Mouse (Mus musculus) ES-CJ7 (cell line): ENCODE data around the gene Pald1.

Source experiments
- DNase-seq: peaks from one replicate; pipeline ENCODE4 v3.0.0; 2011; ENCODE audit warnings: low read depth, low spot score

Pald1 gene

DNA sequence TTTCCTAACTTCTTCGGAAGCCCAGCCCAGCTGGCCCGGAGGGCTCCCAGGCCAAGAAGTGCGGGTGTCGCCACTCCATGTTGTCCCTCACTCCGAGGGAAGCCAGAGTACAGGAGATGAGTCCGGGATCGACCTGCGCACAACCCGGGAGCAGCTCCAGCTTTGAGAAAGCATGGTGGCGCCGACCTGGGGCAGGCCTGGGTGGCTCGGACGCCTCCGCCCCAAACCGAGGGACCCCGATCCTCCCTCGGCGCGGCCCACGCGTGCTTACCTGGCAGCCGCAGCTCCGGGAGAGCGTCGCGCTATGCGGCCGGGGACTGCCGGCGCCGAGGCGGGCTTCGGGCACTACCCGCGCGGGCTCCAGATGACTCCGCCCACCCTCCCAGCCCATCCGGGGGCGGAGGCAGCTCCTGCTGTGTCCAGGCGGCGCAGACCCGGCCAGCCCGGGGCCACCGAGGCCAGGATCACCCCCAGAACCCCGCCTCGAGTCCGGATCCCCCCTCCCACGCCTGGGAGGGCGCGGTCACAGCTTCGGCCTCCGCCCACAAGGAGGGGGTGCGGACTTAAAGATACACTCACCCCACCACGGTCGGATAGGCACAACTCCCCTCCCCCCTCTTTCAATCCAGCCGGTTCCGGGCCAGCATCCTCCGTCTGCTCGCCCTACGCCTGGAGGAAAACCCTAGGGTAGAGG lies at the start of gene Pald1:
Gene Pald1, minus strand, starts transcription at position 510 of the 694 bp plus-strand sequence.
- DNase-seq = peak; percentile 81

- no peak for DNase-seq
These were observed 48.0 kb upstream of the Pald1 start for GRCm38 (mm10) chr10:61431375-61431774.

GRCm38 (mm10) chr10:61429043-61429442 lies 45.7 kb upstream of the Pald1 start:
- no peak for DNase-seq

DNA sequence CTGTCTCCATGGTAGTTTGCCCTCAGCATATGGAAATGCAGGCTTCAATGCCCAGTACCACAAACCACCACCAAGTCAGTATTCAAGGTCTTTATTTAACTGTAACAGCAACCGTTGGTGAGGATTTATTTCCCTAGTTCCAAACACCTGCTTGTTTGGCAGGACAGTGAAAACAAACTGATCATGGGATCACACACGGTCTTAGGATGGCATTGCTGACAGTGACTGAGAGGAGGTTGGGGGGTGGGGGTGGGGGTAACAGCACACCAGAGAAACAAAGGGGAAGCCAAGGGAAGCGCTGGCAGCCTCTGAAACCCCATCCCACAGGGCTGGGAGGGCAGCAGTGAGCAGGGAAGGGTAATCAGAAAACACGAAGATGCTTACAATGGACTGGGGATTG lies 45.1 kb upstream of the Pald1 start:
- DNase-seq = no peak

- no peak for DNase-seq
These were observed 44.6 kb upstream of the Pald1 start for GRCm38 (mm10) chr10:61427951-61428350.

DNA sequence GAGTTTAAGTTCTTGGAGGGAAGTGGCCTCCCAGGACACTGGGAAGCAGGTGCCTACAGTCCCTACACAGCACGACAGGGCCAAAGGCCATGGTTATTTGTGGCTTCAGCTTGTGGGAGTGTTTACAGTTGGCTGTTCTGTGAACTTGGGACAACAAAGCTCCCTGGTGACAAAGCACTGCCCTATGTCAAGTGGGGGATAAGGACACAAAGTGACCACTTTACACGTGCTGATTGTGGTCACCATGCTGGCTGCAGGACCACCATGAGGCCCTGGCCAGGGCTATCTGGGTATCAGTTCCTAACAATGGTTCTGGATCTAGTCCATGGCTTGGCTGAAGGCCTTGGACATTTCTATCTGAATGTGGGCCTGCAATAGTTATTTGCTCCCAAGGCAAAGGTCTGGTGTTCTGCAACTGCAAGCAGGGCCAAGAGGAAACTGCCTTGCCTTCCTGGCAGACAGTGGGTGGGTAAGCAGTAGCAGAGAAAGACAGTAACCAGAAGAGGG lies 43.0 kb upstream of the Pald1 start:
- no peak for DNase-seq

DNA sequence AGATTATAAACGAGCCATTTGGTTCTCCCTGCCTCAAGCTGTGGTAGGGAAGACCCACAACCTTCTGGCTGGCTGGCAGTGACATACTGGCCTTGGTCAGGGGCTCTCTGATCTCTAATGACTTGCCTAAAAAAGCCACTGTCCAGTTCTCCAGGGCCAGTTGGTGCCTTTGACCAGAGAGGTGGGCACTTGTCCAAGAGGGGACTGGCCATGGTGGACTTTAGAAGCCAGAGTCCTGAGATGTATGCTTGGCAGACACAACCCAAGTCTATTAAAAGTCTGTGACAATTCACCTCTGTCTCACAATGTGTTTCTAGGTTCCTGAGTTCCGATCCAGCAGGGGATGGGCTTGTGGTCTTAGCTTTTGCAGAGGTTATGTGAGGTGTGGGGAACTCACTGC lies 41.7 kb upstream of the Pald1 start:
- no peak for DNase-seq

- DNase-seq = no peak
These were observed 41.2 kb upstream of the Pald1 start for GRCm38 (mm10) chr10:61424500-61424899.

DNA sequence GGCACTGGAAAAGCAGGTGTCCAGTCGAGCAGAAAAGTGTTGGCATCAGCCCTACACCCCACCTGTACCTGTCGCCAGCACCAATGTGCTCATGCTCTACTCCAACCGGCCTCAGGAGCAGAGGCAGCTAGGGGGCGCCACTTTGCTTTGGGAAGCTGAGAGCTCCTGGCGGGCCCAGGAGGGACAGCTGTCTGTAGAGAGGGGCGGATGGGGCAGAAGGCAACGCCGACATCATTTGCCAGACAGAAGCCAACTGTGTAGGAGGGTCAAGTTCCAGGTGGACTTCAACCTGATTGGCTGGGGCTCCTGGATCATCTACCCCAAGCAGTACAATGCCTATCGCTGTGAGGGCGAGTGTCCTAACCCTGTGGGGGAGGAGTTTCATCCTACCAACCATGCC lies 40.0 kb upstream of the Pald1 start:
- peak; percentile 79 for DNase-seq

- no peak for DNase-seq
These were observed 39.5 kb upstream of the Pald1 start for GRCm38 (mm10) chr10:61422861-61423260.

DNA sequence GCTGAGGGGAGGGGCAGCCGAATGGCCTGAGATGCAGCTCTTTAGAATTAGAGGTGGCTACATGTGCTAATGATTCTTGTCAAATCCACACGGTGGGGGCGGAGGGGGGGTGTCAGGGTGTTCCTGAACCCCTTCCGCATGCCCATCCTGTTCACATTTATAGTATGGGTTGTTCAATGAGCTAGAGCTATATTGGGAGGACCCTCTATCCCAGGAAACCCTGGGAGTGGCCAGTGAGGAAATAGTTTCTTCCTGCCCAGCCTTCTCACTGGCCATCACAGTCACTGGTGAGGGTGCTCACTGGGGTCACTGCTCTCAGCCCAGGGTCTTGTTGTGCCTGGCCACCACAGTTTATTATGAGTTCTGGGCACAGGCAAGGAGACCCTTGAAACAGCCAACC lies 36.7 kb upstream of the Pald1 start:
- DNase-seq = no peak

GRCm38 (mm10) chr10:61419146-61419545 lies 35.8 kb upstream of the Pald1 start:
- no peak for DNase-seq

DNA sequence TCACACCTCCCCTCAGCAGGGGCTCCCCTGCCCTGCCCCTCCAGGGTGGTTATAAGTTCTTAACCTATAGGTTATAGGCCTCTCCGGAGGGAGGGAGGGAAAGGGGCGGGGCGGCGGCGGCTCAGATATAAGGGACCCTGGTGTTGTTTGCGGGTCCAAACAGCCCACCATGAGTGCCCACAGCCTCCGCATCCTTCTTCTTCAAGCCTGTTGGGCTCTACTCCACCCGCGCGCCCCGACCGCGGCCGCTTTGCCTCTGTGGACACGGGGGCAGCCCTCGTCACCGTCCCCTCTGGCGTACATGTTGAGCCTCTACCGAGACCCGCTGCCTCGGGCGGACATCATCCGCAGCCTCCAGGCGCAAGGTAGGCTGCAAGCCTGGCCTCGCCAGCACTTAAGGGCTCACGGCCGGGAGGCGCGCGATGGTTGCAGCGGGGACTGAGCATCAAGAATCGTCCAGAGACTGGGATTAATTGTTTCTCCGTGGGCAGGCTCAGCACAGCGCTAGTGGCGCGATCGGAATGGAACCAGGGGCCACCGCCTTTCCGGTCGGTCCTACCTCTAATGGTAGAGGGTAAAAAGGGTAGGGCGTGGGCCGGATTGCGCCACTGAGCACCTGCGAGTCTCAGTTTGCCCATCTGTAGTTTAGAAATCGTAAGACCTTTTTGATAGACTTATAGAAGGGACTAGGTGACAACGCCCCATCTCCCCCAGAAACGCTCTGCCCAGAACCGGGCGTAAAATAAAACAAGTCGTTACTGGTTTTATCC lies 35.0 kb upstream of the Pald1 start:
- peak; percentile 87 for DNase-seq

- no peak for DNase-seq
These were observed 34.3 kb upstream of the Pald1 start, which contains the start of gene Nodal for GRCm38 (mm10) chr10:61417672-61418071. Nodal (plus strand) TSS chr10:61417972.

- peak; percentile 72 for DNase-seq
These were observed 33.7 kb upstream of the Pald1 start for GRCm38 (mm10) chr10:61417046-61417445.

GRCm38 (mm10) chr10:61416561-61416960 lies 33.2 kb upstream of the Pald1 start:
- peak; percentile 86 for DNase-seq

- peak; percentile 100 for DNase-seq
These were observed 32.6 kb upstream of the Pald1 start for GRCm38 (mm10) chr10:61415890-61416289.

DNA sequence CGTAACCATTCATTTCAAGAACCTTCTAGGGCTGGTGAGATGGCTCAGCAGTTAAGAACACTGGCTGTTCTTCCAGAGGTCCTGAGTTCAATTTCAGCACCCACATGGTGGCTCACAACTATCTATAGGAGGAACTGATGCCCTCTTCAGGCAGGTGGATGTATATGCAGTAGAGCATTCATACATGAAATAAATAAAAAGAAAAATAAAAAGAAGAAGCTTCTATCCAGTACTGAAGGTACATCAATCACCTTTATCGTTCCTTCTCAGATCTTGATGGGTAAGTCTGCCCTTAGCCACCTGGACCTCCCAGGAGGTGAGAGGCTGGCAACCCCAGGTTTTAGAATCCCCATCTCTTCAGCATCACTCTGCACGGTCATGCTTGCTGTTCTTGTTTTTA lies 31.9 kb upstream of the Pald1 start:
- DNase-seq = peak; percentile 49

- no peak for DNase-seq
These were observed 29.7 kb upstream of the Pald1 start for GRCm38 (mm10) chr10:61412910-61413625.

DNA sequence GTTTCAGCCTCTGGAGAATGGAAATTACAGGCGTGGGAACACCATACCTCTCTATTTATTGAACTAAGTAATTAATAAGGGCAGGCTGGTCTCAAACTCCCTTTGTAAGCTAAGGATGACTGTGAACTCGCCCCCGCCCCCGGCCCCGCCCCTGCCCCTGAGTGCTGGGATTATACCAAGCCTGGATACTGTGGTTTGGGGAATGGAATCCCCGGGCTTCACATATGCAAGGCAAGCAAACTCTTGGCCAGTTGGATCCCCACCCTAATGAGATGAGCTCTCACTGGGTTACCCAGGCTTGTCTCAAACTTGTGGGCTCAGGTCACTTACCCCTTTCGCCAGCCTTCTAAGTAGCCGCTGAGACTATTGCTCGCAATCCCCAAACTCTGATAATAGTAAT lies 26.9 kb upstream of the Pald1 start:
- peak; percentile 56 for DNase-seq

DNA sequence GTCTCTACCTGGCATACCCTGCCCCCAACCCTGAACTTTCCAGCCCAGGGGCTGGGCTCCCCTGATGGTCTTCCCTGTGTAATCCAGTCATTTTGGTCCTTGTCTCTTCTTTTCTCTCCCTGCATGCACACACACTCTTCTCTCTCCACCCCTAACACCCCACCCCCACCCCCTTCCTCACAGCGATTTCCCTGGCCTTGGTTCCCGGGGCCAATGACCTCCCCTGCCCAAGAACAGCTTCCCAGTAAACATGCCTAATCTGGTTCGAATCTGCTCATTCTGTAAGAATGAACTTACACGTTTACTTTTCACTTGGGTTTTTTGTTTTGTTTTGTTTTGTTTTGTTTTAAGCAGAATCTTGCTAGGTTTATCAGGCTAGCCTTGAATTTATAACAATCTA lies 26.4 kb upstream of the Pald1 start:
- peak; percentile 48 for DNase-seq

DNA sequence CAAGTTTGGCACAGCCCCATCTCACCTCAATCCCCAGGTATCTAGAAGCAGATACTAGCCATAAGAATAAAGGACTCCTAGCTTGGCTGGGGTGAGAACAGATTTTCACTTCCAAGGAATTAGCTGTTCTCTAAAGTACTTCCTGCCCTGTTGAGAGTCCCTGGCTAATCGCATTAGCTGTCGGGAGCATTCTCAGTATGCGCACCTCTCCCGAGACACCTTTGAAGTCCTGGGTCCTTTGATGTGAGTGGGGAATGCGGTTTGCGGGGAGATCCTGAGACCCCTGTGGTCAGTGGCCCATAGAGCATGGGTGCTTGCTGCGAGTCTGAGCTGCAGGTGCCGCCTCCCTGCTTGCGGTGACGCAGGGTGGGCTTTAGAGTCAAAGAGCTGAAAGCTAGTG lies 22.6 kb upstream of the Pald1 start:
- peak; percentile 47 for DNase-seq
